Mouse (Mus musculus): ENCODE data around the gene Slc13a4.

- no peak for TF ChIP-seq CTCF (IDR thresholded peaks at IDR 0.05; ENCODE audit: low read depth, low read length)
- TF ChIP-seq POLR2A (IDR thresholded peaks at IDR 0.05; ENCODE audit: borderline replicate concordance, low read depth, low read length) = no peak
Measured at GRCm38 (mm10) chr6:35307136-35307535, 795 bp downstream of the Slc13a4 start.
